Mouse (Mus musculus) myocyte (in vitro differentiated cells): ENCODE results near the gene Dnajc14.
"Not testable (repeated sequence)": the region's sequence is repeated elsewhere in the genome, so short reads cannot be mapped to it uniquely, and the experiment has no call there.

Experiments used
- CEBPB ChIP-seq: IDR thresholded peaks from 2 replicates; pipeline ENCODE4 v1.6.1; 2011; ENCODE audit warnings: mild to moderate bottlenecking, moderate library complexity; ENCODE audit not compliant: poor library complexity, insufficient read depth, severe bottlenecking
- E2F4 ChIP-seq: IDR thresholded peaks from one replicate; pipeline ENCODE4 v1.6.1; 2011; ENCODE audit warnings: mild to moderate bottlenecking, control low read depth, moderate library complexity; ENCODE audit not compliant: insufficient read depth
- MAX ChIP-seq: IDR thresholded peaks from one replicate; pipeline ENCODE4 v1.6.1; 2011; ENCODE audit warnings: low read depth, mild to moderate bottlenecking, control low read depth
- MYOG ChIP-seq, 3 experiments: IDR thresholded peaks; one replicate each; pipeline ENCODE4 v1.6.1; 2011; ENCODE audit warnings: control low read depth in 2 of 3, low read depth in 2 of 3, mild to moderate bottlenecking in 2 of 3; ENCODE audit not compliant: insufficient read length in 2 of 3, control insufficient read depth in 1 of 3, insufficient read depth in 1 of 3
- POLR2A ChIP-seq: IDR thresholded peaks from one replicate; pipeline ENCODE4 v1.6.1; 2011; ENCODE audit warnings: low read depth, mild to moderate bottlenecking, control low read depth, moderate library complexity; ENCODE audit not compliant: insufficient read length
- POLR2AphosphoS2 ChIP-seq: IDR thresholded peaks from one replicate; pipeline ENCODE4 v1.6.1; 2011; ENCODE audit warnings: low read depth, control low read depth; ENCODE audit not compliant: insufficient read length
- REST ChIP-seq: IDR thresholded peaks from one replicate; pipeline ENCODE4 v1.6.1; 2011; ENCODE audit warnings: mild to moderate bottlenecking, control low read depth, moderate library complexity; ENCODE audit not compliant: insufficient read depth, insufficient read length
- SRF ChIP-seq: IDR thresholded peaks from one replicate; pipeline ENCODE4 v1.6.1; 2011; ENCODE audit warnings: low read depth; ENCODE audit not compliant: control insufficient read depth, insufficient read length
- TCF12 ChIP-seq: IDR thresholded peaks from one replicate; pipeline ENCODE4 v1.6.1; 2011; ENCODE audit warnings: mild to moderate bottlenecking, control low read depth; ENCODE audit not compliant: poor library complexity, insufficient read depth, severe bottlenecking
- TCF3 ChIP-seq: IDR thresholded peaks from one replicate; pipeline ENCODE4 v1.6.1; 2011; ENCODE audit warnings: low read depth, control low read depth; ENCODE audit not compliant: insufficient read length
- USF1 ChIP-seq: IDR thresholded peaks from one replicate; pipeline ENCODE4 v1.6.1; 2011; ENCODE audit warnings: low read depth, mild to moderate bottlenecking, control low read depth, moderate library complexity

- not testable (repeated sequence) for TF ChIP-seq POLR2AphosphoS2; USF1; POLR2A; SRF; TCF12; MYOG (IDR thresholded peaks at IDR 0.05; ENCODE audit: control insufficient read depth in 1 of 3, insufficient read depth in 1 of 3, insufficient read length in 2 of 3, low read depth in 2 of 3); REST; MAX; E2F4; TCF3; CEBPB
Measured at GRCm38 (mm10) chr10:128823087-128823486, 19.2 kb downstream of the Dnajc14 start.
